Mouse (Mus musculus) right cerebral cortex, postnatal 25 days (tissue): ENCODE data around the gene Vmn1r47.
"Not testable (repeated sequence)": the region's sequence is repeated elsewhere in the genome, so short reads cannot be mapped to it uniquely, and the experiment has no call there.

Experiments
- DNase-seq: peaks from one replicate; pipeline ENCODE4 v3.0.0; 2022

Vmn1r47 gene

DNA sequence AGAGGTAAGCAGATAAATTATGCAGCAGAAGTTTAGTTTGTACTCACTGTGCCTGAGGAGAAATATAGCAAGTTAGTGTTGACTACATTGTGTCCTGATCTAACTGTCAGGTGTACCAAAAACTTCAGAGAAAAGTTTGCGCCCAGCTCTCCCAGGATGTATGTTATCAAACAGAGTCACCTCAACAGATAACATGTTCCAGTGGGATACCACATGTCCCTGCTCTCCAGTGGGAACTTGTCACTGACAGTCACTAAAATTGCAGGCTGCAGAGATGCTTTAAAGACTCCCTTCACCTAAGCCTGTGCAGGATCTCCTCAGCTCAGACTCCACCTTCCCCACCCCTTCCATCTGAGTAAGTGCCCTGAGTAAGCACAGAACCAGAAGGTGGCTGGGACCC, at the start of gene Vmn1r47:
TSS of gene Vmn1r47 (plus strand) at position 301 of the 400 bp plus-strand sequence.
- not testable (repeated sequence) for DNase-seq

DNA sequence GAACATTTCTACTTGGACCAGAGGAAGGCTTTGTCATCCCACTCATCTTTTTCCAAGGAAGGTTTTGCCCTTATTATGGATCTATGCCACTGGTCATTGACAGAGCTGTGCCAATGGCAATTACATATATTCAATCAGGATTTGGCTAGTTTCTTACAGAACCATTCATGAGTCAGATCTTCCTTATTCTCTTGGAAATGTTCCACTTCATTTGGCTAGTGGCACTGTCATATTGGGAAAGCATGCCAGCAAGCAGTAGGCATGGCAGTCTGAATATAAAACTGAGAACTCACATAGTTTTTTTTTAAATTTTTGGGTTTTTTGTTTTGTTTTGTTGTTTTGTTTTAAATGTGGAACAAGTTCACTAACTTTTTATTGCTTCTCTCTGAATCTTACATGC, 49.6 kb upstream of the Vmn1r47 start:
- DNase-seq = no peak

DNA sequence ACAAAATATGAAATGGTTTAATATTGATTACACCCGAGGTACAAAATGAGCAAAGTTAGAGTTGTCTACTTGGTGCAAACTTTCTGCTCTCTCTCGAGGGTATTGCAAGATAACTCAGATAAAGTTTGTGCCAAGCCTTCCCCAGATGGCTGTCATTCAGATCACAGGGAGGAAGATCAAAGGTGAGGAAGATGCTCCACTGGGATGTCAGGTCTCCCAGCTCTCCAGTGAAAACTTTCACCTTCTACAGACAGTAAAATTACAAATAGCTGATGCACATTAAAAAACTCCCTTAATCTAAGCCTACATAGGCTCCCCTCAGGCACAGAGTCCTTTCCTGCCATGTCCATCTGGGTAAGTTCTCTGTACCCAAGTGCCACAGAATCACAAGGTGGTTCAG, 46.9 kb upstream of the Vmn1r47 start, which contains the start of gene Vmn1r46:
TSS of gene Vmn1r46 (plus strand) at position 301 of the 400 bp plus-strand sequence.
- DNase-seq = no peak

DNA sequence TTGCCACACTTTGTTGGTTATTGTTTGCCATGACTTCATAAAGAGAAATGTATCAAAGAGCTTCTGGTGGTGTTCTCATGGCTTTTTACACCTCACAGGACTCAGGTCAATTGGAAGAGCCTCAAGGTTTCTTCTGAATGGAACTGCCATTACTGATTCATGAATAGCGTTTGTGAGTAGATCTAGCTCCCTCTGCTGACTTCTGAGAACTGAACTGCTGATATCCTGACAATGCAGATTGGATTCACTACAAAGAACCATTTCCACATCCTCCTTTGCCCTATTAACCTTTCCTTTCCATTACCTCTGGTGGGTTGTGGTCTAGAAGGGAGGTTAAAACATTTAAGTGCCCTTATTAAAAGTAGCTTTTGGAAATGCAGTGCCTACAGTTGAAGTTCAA, 30.0 kb upstream of the Vmn1r47 start:
- no peak for DNase-seq

DNA sequence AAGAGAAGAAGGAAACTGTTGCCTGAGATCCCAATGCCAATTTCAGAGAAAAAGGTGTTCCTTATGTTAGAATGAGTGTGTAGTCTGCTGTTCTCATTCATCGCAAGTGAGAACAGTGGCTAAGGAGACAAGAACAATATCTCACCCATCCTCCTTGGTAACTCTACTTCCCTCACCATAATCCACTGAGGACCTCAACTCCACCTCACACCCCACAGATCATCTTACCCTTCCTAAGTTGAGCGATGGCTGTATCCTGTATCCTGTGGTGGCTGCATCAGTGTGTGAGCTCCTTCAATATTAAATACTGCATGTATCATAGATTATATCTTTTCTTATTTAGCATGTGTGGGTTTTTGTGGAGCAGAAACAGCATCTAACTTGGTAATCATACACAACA, 20.8 kb downstream of the Vmn1r47 start, which contains the start of gene Vmn1r48:
TSS of gene Vmn1r48 (minus strand) at position 101 of the 400 bp plus-strand sequence.
- DNase-seq = not testable (repeated sequence)
